Mouse (Mus musculus) gastrocnemius, adult 18-20 months (tissue): ENCODE data around the gene Gart. TPM values are rescaled to one million over a fixed set of nuclear protein-coding genes. Genes with fewer than 3 reads are reported as not detected.
A peak's percentile ranks its signal among the peaks of the same experiment; 100 is the strongest.
"Not testable (repeated sequence)": the region's sequence is repeated elsewhere in the genome, so short reads cannot be mapped to it uniquely, and the experiment has no call there.

ENCODE experiments used
- DNase-seq: peaks from one replicate; pipeline ENCODE4 v3.0.0; 2021; ENCODE audit warnings: low spot score
- total RNA-seq, 2 experiments: library from RNA; stranded (reverse); gene quantifications; 2 replicates each; pipeline ENCODE4 v1.2.3; 2021

The Gart gene
- total RNA-seq, 2 experiments from 2014 or later = 60.8 to 64.6 TPM

DNA sequence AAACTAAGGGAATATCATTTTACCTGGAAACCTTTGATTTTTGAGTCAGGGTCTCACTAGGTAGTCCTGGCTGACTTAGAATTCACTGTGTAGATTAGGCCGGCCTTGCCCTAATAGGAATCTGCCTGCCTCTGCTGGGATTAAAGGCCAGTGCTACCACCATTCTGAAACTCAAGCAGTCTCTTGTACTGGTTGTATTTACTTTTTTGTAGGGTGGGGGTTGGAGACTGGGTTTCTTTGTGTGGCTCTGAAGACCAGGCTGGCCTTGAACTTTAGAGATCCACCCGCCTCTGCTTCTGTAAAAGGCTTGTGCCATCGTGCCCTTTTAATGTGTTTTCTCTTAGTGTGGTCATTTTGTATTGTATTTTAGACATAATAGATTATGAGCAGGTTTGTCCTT is 2.5 kb upstream of the Gart start:
- no peak for DNase-seq

DNA sequence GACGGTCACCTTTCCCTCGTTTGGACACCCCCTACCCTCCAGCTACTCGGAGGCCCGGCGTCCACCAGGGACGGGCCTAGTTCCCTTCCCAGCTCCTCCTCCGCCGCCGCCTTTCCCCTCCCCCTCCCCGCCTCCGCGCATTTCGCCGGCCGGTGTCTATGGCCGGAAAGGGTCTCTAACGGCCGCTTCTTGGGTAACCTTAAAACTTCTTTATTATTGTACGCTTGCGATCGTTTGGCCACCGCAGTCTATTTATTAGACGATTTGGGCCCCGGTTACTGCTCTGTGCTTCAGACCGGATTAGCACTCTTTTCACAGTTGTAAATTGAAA is 1.4 kb upstream of the Gart start:
- DNase-seq = peak; percentile 76

DNA sequence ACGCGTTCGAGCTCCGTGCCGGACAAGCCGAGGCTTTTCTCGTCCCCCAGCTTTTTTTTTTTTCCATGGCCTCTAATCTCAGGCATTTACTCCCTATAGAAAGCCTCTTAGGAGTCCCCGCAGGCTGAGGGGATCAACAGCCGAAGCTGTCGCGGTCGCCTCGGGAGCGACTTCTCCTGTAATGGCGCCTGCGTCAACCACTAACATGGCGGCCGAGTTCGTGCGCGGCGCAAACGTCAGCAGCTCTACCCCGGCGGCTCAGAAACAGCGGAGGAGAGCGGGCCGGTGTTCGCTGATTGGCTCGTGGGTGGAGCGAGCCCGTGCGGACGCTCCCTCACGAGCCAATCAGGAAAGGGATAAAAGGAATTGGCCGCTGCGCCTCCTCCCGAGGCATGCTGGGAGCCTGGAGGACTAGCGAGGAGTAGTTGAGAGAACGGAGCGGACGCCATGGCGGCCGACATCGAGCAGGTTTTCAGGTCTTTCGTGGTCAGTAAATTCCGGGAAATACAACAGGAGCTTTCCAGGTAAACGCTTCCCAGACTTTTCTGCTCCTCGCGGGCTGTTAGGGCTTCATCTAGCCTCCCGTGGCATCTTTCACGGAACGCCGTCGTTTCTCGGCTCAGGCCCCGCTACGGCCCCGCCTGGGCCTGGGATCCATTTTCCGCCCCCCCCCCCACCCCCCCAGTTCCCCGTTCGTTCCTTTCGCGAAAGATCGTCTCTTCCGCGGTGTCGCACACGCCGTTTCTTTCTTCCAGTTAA is 888 bp upstream of the Gart start, which contains the start of gene Son:
Son (plus strand) TSS at position 46 of the 759 bp plus-strand sequence.
- peak; percentile 96 for DNase-seq

DNA sequence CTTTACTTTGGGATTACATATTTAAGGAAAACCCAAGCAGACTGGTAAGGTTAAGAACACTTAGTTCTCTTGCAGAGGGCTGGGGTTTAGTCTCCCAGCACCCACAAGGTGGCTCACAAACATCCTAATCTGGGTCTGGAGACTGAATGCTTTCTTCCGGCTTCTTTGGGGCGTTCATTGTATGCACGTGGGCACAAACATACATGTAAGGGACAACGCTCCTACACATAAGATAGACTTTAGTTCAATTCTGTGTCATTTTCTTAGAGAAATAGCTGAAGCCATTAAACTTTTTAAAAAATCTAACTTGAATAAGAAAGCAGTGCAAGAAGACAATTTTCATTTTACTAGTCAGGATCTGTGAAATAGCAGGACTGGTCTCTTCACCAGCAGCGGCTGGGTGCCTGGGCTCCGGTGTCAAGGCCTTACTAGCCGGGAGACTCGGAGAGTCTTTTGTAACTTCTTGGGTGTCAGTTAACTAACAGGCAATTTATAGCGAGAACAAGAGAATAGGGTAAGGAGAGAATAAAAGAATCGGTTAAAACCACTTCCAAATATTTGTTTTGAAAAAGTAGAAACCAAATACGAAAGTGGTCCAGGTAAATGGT is 653 bp downstream of the Gart start:
- DNase-seq = no peak

- DNase-seq = not testable (repeated sequence)
Measured at GRCm38 (mm10) chr16:91645420-91645819, 1.3 kb downstream of the Gart start.

- DNase-seq = no peak
Measured at GRCm38 (mm10) chr16:91644901-91645300, 1.9 kb downstream of the Gart start.

DNA sequence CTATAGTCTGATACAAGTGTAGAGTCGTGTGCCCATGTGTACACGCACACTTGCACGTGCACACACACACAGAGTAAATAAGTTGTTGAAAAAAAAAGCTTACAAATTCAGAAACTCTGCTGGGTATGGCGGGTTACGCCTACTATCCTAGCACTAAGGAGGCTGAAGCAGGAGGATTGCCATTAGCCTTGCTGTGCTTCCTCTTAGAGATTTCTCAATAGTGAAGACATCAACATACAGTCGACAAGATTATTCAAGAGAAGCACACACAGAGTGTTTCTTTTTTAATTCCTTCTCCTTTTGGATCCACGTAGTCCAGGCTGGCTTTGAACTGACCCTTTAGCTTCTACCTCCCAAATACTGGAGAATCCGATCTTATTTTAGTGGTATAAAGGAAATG is 6.6 kb downstream of the Gart start:
- no peak for DNase-seq

GRCm38 (mm10) chr16:91639636-91640035 is 7.1 kb downstream of the Gart start:
- no peak for DNase-seq

GRCm38 (mm10) chr16:91639161-91639560 is 7.6 kb downstream of the Gart start:
- no peak for DNase-seq

DNA sequence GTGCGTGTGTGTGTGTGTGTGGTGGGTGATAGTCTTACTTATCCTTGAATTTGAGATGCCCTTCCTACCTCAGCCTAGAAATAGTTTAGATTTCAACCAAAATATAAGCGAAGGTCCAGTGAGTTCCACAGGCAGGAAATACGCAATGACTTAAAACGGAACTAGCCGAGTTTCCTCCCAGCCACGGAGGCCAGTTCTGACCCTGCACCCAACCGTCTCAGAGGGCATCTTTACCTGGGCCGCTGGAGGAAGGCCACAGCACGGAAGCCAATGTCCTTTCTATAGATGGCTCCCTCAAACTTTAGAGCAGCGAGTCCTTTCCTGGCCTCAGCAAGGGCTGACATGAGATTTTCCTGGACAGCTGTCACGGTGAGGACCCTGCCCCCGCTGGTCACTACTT is 13.1 kb downstream of the Gart start:
- DNase-seq = no peak

- no peak for DNase-seq
Measured at GRCm38 (mm10) chr16:91632940-91633339, 13.8 kb downstream of the Gart start.

DNA sequence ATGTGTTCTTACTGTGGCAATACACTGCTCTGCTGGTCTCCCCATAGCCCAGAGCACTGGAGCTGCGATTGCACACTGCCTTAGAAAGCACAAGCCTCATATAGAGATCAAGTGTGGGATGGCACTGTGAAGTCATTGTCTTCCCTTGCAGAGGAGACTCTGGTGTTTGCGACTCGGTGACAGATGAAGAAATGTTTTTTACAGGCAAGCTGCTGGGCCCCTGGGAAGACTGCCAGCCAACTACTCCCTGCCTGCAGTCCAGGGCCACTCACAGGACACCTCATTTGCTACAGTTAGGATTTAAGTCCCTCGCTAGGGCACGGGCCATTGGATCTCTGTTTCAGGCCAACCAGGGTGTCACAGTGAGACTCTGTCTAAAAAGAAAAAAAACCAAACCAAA is 14.3 kb downstream of the Gart start:
- DNase-seq = no peak

DNA sequence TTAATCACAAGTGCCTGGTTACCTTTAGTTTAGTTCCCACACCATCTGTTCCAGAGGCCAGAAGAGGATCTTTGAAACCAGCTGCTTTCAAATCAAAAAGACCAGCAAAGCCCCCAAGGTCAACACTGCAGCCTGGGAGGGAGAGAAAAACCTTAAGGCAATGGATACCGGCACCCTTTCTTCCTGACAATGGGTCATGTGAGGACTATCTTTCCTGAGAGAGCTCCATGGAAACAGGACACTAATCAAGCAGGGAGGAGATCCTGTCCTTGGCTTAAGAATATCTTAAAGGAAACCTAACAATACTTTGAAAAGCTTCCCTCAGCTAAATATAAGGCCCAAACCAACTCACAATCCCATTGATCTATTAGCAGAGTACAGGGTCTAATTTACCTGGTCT is 16.2 kb downstream of the Gart start:
- no peak for DNase-seq

GRCm38 (mm10) chr16:91629749-91630148 is 17.0 kb downstream of the Gart start:
- DNase-seq = no peak

GRCm38 (mm10) chr16:91628673-91629072 is 18.1 kb downstream of the Gart start:
- no peak for DNase-seq

DNA sequence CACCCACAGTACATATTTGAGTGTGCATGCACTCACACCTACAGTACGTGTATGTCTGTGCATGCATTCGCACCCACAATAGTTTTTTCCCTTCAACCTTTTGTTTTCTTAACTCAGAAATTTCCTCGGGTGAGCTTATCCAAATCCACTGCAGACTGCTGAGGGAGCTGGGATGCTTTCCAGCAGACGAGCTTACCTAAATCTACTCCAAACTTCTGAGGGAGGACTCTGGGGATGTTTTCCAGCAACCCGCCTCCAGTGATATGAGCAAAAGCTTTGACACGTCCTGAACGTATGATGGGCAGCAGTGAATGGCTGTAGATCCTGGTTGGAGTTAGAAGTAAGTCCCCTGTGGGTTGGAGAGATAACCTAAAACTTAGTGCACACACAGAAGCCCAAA is 18.9 kb downstream of the Gart start:
- no peak for DNase-seq

DNA sequence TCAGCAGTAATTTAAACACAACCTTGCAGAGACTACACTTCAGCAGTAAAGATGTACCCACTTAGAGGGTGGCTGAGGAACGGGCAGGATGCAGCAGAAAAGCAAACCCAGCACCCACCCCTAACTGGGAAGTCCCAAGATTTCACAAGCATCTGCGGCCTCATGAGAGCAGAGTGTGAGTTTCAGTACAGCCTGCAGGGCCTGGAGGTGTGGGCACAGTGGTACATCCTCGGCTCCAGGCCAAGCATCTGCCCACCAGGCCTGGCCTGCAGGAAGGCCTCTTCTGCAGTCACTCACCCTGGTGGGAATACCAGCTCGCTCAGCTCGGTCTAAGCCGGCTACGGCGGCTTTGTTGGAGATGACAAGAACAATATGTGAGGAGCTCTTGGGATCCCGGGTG is 23.7 kb downstream of the Gart start:
- DNase-seq = no peak

DNA sequence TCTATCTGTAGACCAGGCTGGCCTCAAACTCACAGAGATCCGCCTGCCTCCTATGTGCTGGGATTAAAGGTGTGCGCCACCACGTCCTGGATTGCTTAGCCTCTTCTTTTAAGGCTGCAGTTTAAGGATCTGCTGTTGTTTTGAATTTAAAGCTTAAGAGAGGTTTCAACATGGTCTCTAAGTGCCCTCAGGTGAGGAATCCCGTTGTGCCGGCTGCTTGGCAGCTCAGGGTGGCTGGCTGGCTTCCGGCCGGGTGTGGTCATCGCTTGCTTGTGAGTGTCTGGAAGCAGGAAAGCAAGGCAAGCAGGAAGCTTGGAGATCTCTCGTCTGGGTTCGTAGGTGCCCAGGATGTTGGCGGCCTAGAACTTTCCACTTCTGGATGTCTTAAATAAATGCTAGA is 25.8 kb downstream of the Gart start:
- DNase-seq = no peak

DNA sequence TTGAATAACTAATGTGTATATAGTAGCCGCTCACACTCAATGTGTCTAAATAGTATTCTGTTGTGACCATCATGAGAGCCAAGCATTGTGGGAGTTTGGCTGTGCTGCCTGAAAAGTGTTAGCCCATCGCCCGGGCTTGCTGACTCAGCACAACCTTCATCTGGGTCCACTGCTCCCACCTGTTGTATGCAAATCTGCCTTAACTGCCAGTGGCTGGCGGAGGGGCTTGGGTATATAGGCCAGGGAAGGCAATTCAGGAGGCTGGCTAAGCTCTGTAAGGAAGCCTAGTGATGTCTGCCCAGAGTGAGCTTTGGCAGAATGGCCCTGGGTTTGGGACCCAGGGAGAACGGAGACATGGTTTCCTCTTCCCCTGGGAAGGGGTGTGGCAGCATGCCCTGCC is 26.6 kb downstream of the Gart start:
- DNase-seq = no peak

DNA sequence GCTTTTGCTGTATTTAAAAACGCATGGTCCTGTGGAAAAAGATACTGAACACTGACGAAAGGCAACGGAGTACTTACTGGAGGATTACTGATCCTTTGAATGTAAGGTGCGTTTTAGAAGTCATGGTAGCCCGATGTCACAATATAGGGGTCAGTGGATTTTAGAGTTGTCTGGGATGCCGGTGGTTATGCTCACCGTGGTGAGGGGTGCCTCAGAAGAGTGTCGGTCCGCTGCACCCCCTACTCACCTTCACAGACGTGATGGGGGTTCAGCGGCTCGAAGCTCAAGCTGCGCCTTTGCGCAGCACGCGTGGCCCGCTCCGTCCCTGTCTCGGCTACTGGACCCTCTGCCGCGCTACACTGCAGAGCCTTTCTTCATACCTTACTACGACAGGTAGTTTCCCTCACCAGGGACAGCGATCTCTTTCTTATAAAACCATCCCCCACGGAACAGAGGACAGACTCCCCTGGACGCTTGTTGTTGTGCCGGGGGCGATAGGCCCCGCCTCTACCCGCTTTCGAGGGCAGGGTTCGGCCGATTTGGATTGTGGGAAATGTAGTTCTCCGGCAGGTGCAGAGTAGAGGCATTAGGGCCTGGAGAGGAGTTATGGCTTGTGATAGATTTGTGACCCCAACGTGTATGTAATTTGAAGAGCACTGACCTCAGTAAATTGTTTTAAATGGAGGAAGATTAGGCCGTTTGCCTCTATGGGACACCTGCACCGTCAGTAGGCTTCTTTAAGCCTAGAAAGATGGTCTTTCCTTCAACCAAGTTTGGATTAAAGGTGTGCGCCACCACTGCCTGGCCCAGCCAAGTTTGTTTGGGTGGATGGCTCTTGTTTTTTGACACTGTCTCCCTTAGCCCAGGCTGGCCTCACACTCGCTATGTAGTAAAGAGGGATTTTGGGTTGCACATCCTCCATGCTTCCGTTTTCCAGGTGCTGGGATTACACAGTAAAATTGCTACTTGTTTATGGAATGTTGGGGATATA is 27.9 kb downstream of the Gart start, which contains the start of gene Dnajc28:
Dnajc28 (minus strand) TSS at position 516 of the 991 bp plus-strand sequence.
- DNase-seq = peak; percentile 82

- DNase-seq = no peak
Measured at GRCm38 (mm10) chr16:91614552-91614951, 32.2 kb downstream of the Gart start.

- no peak for DNase-seq
Measured at GRCm38 (mm10) chr16:91612525-91612924, 34.2 kb downstream of the Gart start.
